Mouse (Mus musculus) heart, adult 9 months (tissue): ENCODE measurements around the gene Nat8f6.
A peak's percentile ranks its signal among the peaks of the same experiment; 100 is the strongest.
"Not testable (repeated sequence)": the region's sequence is repeated elsewhere in the genome, so short reads cannot be mapped to it uniquely, and the experiment has no call there.

Experiments
- DNase-seq, 2 experiments: peaks; one replicate each; pipeline ENCODE4 v3.0.0; 2022; ENCODE audit warnings: low spot score in 2 of 2

Gene Nat8f6

DNA sequence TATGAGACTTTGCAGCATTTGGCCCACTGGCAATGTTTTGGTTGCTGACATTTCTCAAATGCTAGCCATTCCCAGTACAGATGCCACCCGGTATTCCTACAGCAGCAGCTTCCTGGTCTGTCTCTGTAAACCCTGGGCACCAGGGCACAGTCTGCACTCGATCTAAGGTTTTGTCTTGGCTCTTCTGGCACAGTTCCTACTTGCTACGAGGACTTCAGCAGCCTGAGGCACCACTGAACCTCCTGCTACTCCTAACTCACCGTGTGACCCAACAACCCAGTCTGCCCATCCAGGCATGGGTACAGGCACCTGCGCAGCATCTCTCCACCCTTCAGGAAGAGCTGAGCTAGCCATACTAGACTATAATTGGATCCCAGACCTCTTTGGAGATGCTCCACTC lies 15.3 kb upstream of the Nat8f6 start:
- DNase-seq: not testable (repeated sequence)

DNA sequence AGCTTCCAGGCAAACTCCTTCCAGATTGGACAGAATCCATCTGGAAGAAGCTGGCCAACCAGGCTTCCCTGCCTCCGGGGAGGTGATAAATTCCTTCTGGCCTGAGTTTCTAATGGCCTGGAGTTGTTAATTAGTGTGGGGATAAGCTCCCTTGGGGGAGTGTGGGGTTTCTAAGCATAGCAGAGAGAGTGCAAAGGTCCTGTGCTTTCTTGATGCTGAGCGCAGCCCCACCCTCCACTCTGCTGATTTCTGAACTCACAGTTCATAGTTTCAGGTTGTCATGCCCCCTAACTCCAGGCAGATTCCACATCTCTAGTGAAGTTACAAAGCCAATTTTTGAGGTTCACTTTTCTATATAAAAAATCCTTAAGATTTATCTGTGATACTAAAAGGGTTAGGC lies 14.3 kb upstream of the Nat8f6 start:
- DNase-seq: peak; percentile 7 to 12

DNA sequence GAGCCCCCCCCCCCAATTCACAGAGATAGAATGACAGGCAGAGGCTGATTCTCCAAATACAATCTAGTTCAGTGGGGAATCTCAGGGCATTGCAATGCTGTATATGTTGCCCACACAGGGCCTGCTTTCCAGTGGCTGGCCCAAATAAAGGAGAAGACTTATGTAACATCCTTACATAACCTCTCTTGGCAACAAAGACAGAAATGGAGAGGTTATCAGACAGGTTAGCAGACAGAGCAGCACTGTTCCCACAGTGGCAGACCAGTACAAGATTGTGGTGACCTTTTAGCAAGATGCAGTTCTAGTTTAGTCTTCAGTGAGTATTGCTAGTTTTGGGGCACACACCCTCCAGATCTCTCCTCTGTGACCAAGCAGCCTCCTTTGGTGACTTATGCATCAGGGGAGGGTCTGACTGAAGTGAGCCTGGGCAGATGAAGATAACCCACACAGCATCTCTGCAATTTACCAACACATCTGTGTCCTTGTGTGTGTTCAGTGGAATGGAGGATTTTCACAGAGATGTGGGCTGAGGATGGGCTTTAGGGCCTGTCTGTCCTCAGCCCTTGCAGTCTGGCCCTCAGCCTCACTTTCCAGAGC lies 13.8 kb upstream of the Nat8f6 start:
- DNase-seq: peak; percentile 46 to 72

DNA sequence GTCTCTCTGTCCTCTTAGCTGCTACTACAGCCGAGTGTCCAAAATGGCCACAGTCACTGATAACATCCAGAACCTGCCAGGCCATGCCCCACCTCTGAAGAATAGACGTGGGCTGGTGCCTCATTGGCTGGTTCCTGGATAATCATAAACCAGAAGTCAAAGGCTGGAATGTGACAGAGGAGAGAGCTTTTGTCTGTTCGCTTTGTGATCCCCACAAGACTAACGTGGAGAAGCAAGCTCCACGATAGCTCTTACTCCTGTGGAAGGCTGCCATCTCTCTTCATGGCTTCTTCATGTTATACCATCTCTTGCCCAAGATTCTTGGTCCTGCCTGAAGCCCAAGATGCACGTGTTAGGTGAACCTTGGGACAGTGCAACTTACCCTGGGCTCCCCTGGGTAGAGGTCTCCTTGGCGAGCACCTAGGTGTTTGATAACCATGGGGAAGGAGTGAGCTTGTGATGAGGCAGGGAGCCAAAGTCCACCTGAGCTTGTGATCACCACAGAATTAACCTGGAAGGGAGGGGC lies 11.1 kb upstream of the Nat8f6 start, which contains the start of gene Nat8:
Nat8 (minus strand) TSS at position 287 of the 526 bp plus-strand sequence.
- DNase-seq: no peak

DNA sequence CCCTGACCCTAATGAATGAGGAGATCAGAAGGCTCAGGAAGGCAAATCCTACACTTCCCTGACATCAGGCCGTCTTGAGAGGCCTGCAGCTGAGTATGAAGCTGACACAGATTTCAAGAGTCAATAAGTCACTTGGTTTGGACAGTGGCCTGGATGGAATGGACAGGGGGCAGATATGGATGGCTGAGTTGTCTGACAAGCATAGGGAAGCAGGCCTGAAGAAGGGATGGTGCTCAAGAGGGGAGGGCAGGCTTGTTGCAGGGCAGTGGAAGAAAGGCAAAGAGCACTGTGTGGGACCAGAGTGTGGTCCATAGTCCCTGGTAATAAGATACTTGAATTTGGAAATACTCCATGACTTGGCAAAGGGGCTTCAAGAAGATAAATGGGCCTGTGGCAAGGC lies 8.7 kb upstream of the Nat8f6 start:
- no peak for DNase-seq

DNA sequence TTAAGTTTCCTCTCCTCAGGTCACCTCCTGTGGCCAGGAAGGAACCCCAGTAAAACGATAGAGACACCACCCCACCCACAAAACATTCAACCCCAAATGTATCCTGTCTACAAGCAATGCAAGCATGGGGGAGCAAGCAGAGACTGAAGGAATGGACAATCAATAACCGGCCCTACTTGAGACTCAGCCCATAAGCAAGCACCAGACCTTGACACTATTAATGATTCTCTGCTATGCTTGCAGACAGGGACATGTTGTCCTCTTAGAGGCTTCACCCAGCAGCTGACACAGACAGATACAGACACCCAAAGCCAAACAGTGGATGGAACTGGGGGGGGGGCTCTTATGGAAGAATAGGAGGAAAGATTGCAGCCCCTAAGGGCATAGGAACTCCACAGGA lies 5.1 kb upstream of the Nat8f6 start:
- no peak for DNase-seq

DNA sequence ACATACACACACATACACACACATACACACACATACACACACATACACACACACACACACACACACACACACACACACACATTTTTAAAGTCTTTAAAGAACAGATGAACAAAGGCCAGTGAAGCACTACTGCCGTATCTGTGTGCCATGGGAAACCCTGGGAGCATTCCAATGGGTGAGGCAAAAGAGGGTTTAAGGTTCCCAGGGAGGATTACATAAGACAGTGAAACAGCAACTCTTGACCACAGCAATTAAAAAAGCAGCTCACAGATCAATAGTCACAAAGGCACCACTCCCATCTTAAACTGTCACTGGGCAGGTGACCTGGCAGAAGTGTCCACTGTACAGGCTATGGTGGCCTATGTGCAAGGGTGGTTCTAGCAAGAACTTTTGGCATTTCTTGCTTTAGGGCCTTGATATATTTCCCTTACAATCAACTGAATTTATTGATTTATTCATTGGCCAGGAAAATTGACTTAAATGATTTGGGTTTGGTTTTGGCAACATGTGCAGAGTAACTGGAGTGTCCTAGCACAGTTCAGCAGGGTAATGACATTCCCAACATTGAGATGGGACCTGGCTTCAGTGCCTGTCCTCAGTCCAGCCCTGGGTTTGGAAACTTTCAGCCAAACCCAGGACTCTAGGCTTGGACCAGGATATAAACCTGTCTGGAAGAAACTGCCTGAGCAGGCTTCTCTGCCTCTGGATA lies 2.8 kb upstream of the Nat8f6 start:
- DNase-seq: no peak

DNA sequence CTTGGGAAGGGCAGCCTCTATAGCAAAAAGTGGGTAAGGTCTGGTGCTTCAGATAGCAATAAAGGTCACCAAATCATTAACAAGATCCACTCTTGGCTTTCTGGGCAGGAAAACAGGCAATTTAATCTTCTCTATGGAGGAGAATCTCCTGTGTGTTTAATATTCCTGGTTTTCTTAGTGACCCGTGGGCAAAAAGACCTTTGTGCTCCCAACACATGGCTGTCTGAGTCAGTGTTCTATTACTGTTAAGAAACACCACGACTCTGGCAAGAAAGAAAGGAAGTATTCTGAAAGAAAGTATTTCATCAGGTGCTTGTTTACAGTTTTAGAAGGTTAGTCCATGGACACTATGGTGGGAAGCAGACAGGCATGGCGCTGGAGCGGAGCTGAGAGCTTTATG lies 1.5 kb upstream of the Nat8f6 start:
- DNase-seq: no peak

DNA sequence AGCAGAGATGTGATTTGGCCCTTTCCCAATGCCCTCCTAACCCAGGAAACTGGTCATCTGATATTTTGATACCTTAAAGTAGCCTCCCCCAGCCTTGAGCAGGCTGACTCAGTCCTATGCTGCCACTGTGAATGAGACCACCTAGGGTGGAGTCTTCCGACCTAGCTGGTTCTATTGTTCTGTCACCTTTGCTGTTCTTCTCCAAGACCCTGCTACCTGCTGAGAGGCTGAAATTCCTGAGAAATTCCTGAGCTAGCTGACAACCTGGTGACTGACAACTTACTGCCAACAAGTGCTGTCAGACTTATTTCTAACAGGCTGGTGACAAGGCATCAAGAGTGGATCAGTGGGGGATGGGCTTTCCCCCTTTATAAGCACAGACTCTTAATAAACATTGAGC lies 2.4 kb downstream of the Nat8f6 start:
- no peak for DNase-seq

DNA sequence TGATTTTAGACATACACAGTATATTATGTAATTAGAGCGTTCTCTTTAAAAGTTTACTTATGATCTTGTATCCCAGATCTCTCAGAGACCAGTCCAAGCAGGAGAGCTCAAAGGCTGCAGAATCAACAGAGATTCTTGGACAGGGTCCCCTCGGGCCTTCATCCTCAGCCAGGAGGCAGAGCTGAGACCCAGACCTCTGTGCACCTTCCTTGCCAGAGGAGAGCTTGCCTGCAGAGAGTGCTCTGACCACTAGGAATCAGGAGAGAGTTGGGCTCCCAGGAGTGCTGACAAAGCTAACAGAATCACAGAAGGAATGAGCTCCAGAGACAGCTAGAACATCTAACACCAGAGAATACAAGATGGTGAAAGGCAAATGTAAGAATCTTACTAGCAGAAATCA lies 7.4 kb downstream of the Nat8f6 start:
- DNase-seq: no peak

DNA sequence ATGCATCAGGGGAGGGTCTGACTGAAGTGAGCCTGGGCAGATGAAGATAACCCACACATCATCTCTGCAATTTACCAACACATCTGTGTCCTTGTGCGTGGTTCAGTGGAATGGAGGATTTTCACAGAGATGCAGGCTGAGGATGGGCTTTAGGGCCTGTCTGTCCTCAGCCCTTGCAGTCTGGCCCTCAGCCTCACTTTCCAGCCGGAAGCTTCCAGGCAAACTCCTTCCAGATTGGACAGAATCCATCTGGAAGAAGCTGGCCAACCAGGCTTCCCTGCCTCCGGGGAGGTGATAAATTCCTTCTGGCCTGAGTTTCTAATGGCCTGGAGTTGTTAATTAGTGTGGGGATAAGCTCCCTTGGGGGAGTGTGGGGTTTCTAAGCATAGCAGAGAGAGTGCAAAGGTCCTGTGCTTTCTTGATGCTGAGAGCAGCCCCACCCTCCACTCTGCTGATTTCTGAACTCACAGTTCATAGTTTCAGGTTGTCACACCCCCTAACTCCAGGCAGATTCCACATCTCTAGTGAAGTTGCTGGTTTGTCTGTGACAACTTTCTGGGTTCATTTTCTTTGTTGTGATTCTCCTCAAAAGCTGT lies 9.7 kb downstream of the Nat8f6 start:
- peak; percentile 21 to 24 for DNase-seq

DNA sequence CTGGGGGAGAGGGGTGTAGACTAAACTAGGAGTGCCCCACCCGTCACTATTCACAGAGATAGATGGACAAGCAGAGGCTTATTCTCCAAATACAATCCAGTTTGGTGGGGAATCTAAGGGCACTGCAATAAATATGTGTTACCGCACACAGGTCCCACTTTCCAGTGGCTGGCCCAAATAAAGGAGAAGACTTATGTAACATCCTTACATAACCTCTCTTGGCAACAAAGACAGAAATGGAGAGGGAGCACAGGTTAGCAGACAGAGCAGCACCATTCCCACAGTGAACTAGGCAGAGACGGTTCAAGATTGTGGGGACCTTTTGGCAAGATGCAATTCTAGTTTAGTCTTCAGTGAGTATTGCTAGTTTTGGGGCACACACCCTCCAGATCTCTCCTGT lies 10.2 kb downstream of the Nat8f6 start:
- not testable (repeated sequence) for DNase-seq

DNA sequence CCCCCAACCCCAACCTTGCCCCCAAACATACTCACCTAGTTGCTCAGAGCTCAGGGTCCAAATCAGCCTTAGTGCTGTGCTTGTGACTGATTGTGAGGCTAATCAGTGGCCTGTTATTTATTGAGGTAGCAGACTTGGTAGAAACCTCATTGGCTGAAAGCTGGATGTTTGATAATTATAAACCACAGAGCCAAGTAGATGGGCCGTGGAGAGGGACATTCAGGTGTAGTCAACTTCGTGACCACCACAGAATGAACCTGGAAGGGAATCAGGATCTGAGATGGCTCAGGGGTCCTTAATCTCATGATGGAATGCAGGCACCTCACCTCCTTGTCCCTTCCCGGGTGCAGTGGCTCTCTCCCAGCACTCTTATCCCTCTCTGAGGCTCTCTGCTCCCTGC lies 11.0 kb downstream of the Nat8f6 start:
- not testable (repeated sequence) for DNase-seq

DNA sequence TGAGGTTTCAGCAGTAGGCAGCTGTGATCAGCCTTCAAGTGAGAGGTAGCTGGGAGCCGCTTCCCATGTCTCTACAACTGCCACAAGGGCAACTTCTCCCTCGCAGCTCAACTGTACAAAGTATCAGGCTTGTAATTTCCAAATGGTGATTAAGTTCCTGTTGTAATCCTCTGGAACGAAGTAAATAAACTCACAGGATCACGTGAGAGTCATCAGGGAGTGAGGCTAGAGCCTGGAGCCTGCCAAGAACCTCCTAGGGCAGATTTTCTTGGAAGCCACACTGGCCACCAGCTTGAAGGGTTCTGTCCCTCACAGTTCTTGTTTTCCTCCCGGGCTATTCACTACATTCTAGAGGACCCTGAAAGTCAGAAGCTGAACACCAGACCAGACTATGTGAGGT lies 17.6 kb downstream of the Nat8f6 start:
- peak; percentile 49 to 51 for DNase-seq

DNA sequence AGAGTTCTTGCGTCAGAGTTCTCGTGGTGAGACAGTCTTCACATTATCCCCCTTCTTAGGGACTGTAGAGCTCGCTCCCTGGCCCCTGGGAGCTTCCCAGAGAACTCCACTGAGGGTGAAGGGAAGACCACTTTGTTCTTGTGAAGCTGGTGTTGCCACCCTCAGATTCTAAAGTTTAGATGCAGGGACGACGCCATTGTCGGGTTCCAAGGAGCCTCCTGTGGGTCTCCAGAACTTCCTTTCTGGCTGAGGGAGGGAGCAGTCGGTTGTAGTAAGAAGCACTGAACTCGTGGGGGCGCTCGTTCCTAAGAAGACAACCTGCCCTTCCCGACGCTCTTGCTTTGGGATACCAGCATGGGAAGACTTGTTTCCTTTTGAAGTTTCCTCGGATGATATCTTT lies 55.2 kb downstream of the Nat8f6 start, which contains the start of gene Nat8f3:
Nat8f3 (minus strand) TSS at position 223 of the 400 bp plus-strand sequence.
- DNase-seq: peak; percentile 15 to 38

DNA sequence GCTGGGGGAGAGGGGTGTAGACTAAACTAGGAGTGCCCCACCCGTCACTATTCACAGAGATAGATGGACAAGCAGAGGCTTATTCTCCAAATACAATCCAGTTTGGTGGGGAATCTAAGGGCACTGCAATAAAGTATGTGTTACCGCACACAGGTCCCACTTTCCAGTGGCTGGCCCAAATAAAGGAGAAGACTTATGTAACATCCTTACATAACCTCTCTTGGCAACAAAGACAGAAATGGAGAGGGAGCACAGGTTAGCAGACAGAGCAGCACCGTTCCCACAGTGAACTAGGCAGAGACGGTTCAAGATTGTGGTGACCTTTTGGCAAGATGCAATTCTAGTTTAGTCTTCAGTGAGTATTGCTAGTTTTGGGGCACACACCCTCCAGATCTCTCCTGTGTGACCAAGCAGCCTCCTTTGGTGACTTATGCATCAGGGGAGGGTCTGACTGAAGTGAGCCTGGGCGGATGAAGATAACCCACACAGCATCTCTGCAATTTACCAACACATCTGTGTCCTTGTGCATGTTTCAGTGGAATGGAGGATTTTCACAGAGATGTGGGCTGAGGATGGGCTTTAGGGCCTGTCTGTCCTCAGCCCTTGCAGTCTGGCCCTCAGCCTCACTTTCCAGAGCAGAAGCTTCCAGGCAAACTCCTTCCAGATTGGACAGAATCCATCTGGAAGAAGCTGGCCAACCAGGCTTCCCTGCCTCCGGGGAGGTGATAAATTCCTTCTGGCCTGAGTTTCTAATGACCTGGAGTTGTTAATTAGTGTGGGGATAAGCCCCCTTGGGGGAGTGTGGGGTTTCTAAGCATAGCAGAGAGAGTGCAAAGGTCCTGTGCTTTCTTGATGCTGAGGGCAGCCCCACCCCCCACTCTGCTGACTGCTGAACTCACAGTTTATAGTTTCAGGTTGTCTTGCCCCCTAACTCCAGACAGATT lies 57.4 kb downstream of the Nat8f6 start:
- peak in 1 of 2 experiments; percentile 1 for DNase-seq

DNA sequence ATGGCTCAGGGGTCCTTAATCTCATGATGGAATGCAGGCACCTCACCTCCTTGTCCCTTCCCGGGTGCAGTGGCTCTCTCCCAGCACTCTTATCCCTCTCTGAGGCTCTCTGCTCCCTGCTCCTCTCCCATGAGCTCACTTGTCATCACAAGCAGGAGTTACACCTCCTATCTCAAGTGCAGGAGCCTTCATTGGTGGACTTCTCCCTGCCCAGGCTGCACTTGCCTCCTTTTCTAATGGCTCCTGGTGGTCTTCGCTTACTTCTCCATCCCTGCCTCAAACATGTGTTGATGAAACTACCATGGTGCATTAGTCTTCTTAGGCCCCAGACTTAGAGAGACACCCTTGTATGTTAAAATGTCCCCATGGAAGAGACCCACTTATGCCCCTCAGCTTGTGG lies 58.1 kb downstream of the Nat8f6 start:
- not testable (repeated sequence) for DNase-seq
